Mouse (Mus musculus) CH12.LX (cell line): ENCODE data around the gene Celf2. TPM values are rescaled to one million over a fixed set of nuclear protein-coding genes. Genes with fewer than 3 reads are reported as not detected.

Experiments
- DNase-seq: peaks from one replicate; pipeline ENCODE4 v3.0.0-alpha.2; 2013; ENCODE audit errors: extremely low read depth
- H3K27ac ChIP-seq: 2 replicates; pipeline ENCODE4 v1.5.1; 2012; ENCODE audit warnings: low read depth, mild to moderate bottlenecking, control low read depth, moderate library complexity; ENCODE audit not compliant: insufficient read depth
- H3K27me3 ChIP-seq: replicated peaks from 2 replicates; pipeline ENCODE3; 2012; ENCODE audit warnings: inconsistent platforms
- H3K36me3 ChIP-seq, 2 experiments: replicated peaks in 1 of 2; 2 replicates each; pipeline versions ENCODE3 to v1.6.1; 2012; ENCODE audit warnings: inconsistent platforms in 1 of 2, low read length in 1 of 2, mild to moderate bottlenecking in 1 of 2, mixed read lengths in 1 of 2, moderate library complexity in 1 of 2; ENCODE audit not compliant: control insufficient read depth in 1 of 2, insufficient read depth in 1 of 2
- H3K4me1 ChIP-seq, 2 experiments: 2 replicates each; pipeline ENCODE4 v1.6.1; 2012; ENCODE audit warnings: inconsistent platforms in 1 of 2, moderate library complexity in 1 of 2; ENCODE audit not compliant: insufficient read depth in 2 of 2, control insufficient read depth in 1 of 2
- H3K4me2 ChIP-seq: 2 replicates; pipeline ENCODE4 v1.6.1; 2012; ENCODE audit warnings: low read depth, mild to moderate bottlenecking, control low read depth; ENCODE audit not compliant: poor library complexity, insufficient read depth, severe bottlenecking
- H3K4me3 ChIP-seq, 3 experiments: fragments of 150-350 bp in 1 of 3; sonication (generic) in 1 of 3; replicated peaks in 1 of 3; 2 replicates each; pipeline versions ENCODE3 to v1.5.1; 2011 to 2012; ENCODE audit warnings: low read depth in 2 of 3, low read length in 2 of 3, mild to moderate bottlenecking in 2 of 3, moderate library complexity in 2 of 3, control low read depth in 1 of 3, improper control_type of control experiment in 1 of 3, inconsistent platforms in 1 of 3, mixed read lengths in 1 of 3; ENCODE audit not compliant: poor library complexity in 1 of 3
- H3K79me2 ChIP-seq: replicated peaks from 2 replicates; pipeline ENCODE4 v1.6.1; 2012; ENCODE audit warnings: mild to moderate bottlenecking, moderate library complexity; ENCODE audit not compliant: control insufficient read depth, poor library complexity, insufficient read depth, severe bottlenecking; ENCODE audit errors: extremely low read depth
- H3K9ac ChIP-seq: 2 replicates; pipeline ENCODE4 v1.6.1; 2012; ENCODE audit warnings: low read depth, mild to moderate bottlenecking, control low read depth, moderate library complexity; ENCODE audit not compliant: insufficient read depth
- H3K9me3 ChIP-seq: replicated peaks from 2 replicates; pipeline ENCODE3; 2012; ENCODE audit warnings: low read length, inconsistent platforms, mixed read lengths
- BHLHE40 ChIP-seq: IDR thresholded peaks from 2 replicates; pipeline ENCODE4 v1.6.1; 2011; ENCODE audit warnings: mild to moderate bottlenecking, low read depth, low read length, improper control_type of control experiment
- CHD1 ChIP-seq: IDR thresholded peaks from 2 replicates; pipeline ENCODE4 v1.6.1; 2012; ENCODE audit warnings: low read depth, low read length, improper control_type of control experiment, inconsistent platforms
- CHD2 ChIP-seq: IDR thresholded peaks from 2 replicates; pipeline ENCODE4 v1.6.1; 2011; ENCODE audit warnings: low read length, improper control_type of control experiment
- CTCF ChIP-seq, 2 experiments: IDR thresholded peaks in 1 of 2; conservative IDR thresholded peaks in 1 of 2; 2 replicates each; pipeline ENCODE4 v1.5.1; 2011 to 2012; ENCODE audit warnings: low read depth in 2 of 2, low read length in 2 of 2, improper control_type of control experiment in 1 of 2, inconsistent platforms in 1 of 2, mild to moderate bottlenecking in 1 of 2, moderate library complexity in 1 of 2
- ELF1 ChIP-seq: IDR thresholded peaks from 2 replicates; pipeline ENCODE4 v1.6.1; 2014; ENCODE audit warnings: low read depth, mild to moderate bottlenecking, inconsistent platforms, low read length, improper control_type of control experiment
- EP300 ChIP-seq: IDR thresholded peaks from 2 replicates; pipeline ENCODE4 v1.6.1; 2011; ENCODE audit warnings: low read length, improper control_type of control experiment
- ETS1 ChIP-seq: conservative IDR thresholded peaks from 2 replicates; pipeline ENCODE4 v1.6.1; 2012; ENCODE audit warnings: low read depth, mild to moderate bottlenecking, inconsistent platforms, low read length, improper control_type of control experiment, moderate library complexity
- HCFC1 ChIP-seq: IDR thresholded peaks from 2 replicates; pipeline ENCODE4 v1.6.1; 2012; ENCODE audit warnings: low read depth, mild to moderate bottlenecking, inconsistent platforms, low read length, improper control_type of control experiment
- IRF4 ChIP-seq: IDR thresholded peaks from 2 replicates; pipeline ENCODE4 v1.6.1; 2014; ENCODE audit warnings: low read depth, mild to moderate bottlenecking, inconsistent platforms, low read length, improper control_type of control experiment
- KAT2A ChIP-seq: IDR thresholded peaks from 2 replicates; pipeline ENCODE4 v1.6.1; 2012; ENCODE audit warnings: low read length, improper control_type of control experiment, inconsistent platforms; ENCODE audit not compliant: insufficient replicate concordance
- MAFK ChIP-seq: IDR thresholded peaks from 2 replicates; pipeline ENCODE4 v1.6.1; 2011; ENCODE audit warnings: low read length, improper control_type of control experiment; ENCODE audit not compliant: insufficient replicate concordance
- MAX ChIP-seq: IDR thresholded peaks from 2 replicates; pipeline ENCODE4 v1.6.1; 2011; ENCODE audit warnings: low read length, improper control_type of control experiment
- MAZ ChIP-seq: IDR thresholded peaks from 2 replicates; pipeline ENCODE4 v1.6.1; 2012; ENCODE audit warnings: low read depth, mild to moderate bottlenecking, inconsistent platforms, low read length, improper control_type of control experiment, moderate library complexity
- MEF2A ChIP-seq: IDR thresholded peaks from 2 replicates; pipeline ENCODE4 v1.6.1; 2014; ENCODE audit warnings: low read depth, mild to moderate bottlenecking, inconsistent platforms, low read length, improper control_type of control experiment, borderline replicate concordance
- MXI1 ChIP-seq: IDR thresholded peaks from 2 replicates; pipeline ENCODE4 v1.6.1; 2011; ENCODE audit warnings: mild to moderate bottlenecking, low read depth, low read length, improper control_type of control experiment
- NELFE ChIP-seq: IDR thresholded peaks from 2 replicates; pipeline ENCODE4 v1.6.1; 2011; ENCODE audit warnings: low read depth, low read length, improper control_type of control experiment
- NRF1 ChIP-seq: IDR thresholded peaks from 2 replicates; pipeline ENCODE4 v1.6.1; 2014; ENCODE audit warnings: low read depth, mild to moderate bottlenecking, inconsistent platforms, low read length, improper control_type of control experiment, moderate library complexity
- PAX5 ChIP-seq: IDR thresholded peaks from 2 replicates; pipeline ENCODE4 v1.6.1; 2012; ENCODE audit warnings: low read length, inconsistent platforms, mixed read lengths
- POLR2A ChIP-seq: IDR thresholded peaks from 2 replicates; pipeline ENCODE4 v1.6.1; 2011; ENCODE audit warnings: low read depth, mild to moderate bottlenecking, improper control_type of control experiment, low read length
- RAD21 ChIP-seq: IDR thresholded peaks from 2 replicates; pipeline ENCODE4 v1.6.1; 2011; ENCODE audit warnings: low read depth, mild to moderate bottlenecking, low read length, improper control_type of control experiment, moderate library complexity
- RCOR1 ChIP-seq: conservative IDR thresholded peaks from 2 replicates; pipeline ENCODE4 v1.6.1; 2012; ENCODE audit warnings: low read depth, mild to moderate bottlenecking, inconsistent platforms, low read length, improper control_type of control experiment
- UBTF ChIP-seq: IDR thresholded peaks from 2 replicates; pipeline ENCODE4 v1.6.1; 2012; ENCODE audit warnings: low read depth, mild to moderate bottlenecking, inconsistent platforms, low read length, improper control_type of control experiment, moderate library complexity
- USF2 ChIP-seq: conservative IDR thresholded peaks from 2 replicates; pipeline ENCODE4 v1.6.1; 2011; ENCODE audit warnings: low read depth, low read length, improper control_type of control experiment
- ZKSCAN1 ChIP-seq: IDR thresholded peaks from 2 replicates; pipeline ENCODE4 v1.6.1; 2012; ENCODE audit warnings: low read depth, inconsistent platforms, low read length, improper control_type of control experiment, borderline replicate concordance
- ZMIZ1 ChIP-seq: IDR thresholded peaks from 2 replicates; pipeline ENCODE4 v1.6.1; 2012; ENCODE audit warnings: low read depth, mild to moderate bottlenecking, inconsistent platforms, low read length, improper control_type of control experiment
- ZNF384 ChIP-seq: IDR thresholded peaks from 2 replicates; pipeline ENCODE4 v1.6.1; 2012; ENCODE audit warnings: low read depth, low read length, improper control_type of control experiment, inconsistent platforms
- dilution Hi-C: fragments of 300-500 bp; cut with MboI; formaldehyde crosslinking; loops from 2 replicates; pipeline ENCODE4 v1.14.3; 2020; ENCODE audit warnings: low sequenced_read_pairs; ENCODE audit not compliant: extremely low pct_unique_long_range_greater_than_20kb, extremely low pct_ligation_motif_present
- in situ Hi-C: fragments of 300-500 bp; cut with MboI; formaldehyde crosslinking; loops from 3 replicates; pipeline ENCODE4 v1.14.3; 2019; ENCODE audit warnings: low sequenced_read_pairs, low pct_ligation_motif_present, low pct_unique_long_range_greater_than_20kb, mixed read lengths
- polyA plus RNA-seq: library from polyadenylated mRNA; unstranded; fragments of >175 nt; gene quantifications from 2 replicates; pipeline ENCODE4 v1.2.1, GENCODE M21; 2012; ENCODE audit warnings: low read depth; ENCODE audit not compliant: insufficient read length
- total RNA-seq, 2 experiments: library from RNA; depleted of rRNA; stranded (reverse); fragments of 300-350 nt in 1 of 2; fragments of >200 nt in 1 of 2; gene quantifications; 2 replicates each; pipeline ENCODE4 v1.2.3; 2012 to 2014

Gene Celf2
- total and polyA plus RNA-seq, 3 experiments: 51.0 to 143 (median 103) TPM

- no peak for TF ChIP-seq UBTF
- TF ChIP-seq MEF2A: no peak
- no peak for TF ChIP-seq HCFC1
- TF ChIP-seq USF2: no peak
- no peak for TF ChIP-seq ZNF384
- no peak for TF ChIP-seq CHD2
- no peak for TF ChIP-seq PAX5
- no peak for TF ChIP-seq IRF4
- no peak for TF ChIP-seq ETS1
- TF ChIP-seq BHLHE40: no peak
- no peak for TF ChIP-seq MAZ
- no peak for TF ChIP-seq KAT2A
- TF ChIP-seq ELF1: no peak
- TF ChIP-seq NRF1: no peak
- no peak for TF ChIP-seq CHD1
- TF ChIP-seq MXI1: no peak
- no peak for TF ChIP-seq MAFK
- TF ChIP-seq, all 38 proteins: peak for 0
- no peaks in the 10 kb centered on the region for H3K9me3 ChIP-seq
- no peaks in the 10 kb centered on the region for H3K27me3 ChIP-seq
- no peaks in the 10 kb centered on the region for H3K36me3 ChIP-seq
- dilution Hi-C loops: no loop called here
- no peaks in the 10 kb centered on the region for H3K4me1 ChIP-seq
- no peak for DNase-seq
- no peak overlapping the region for H3K4me3 ChIP-seq
- H3K27ac ChIP-seq: no peak overlapping the region
- H3K4me2 ChIP-seq: no peak overlapping the region
- in situ Hi-C loops: no loop called here
- H3K79me2 ChIP-seq: no peaks in the 10 kb centered on the region
- H3K9ac ChIP-seq: no peak overlapping the region
These were observed 254.0 kb downstream of the Celf2 start for GRCm38 (mm10) chr2:7255386-7255785.

GRCm38 (mm10) chr2:7250314-7250713 is 259.0 kb downstream of the Celf2 start:
- dilution Hi-C loops (no loop called here), in situ Hi-C loops (no loop called here)
- H3K27me3 ChIP-seq: no peaks in the 10 kb centered on the region
- peaks cover 0 to 12% of the 10 kb centered on the region in 2 experiments; a peak in 2 of 4 replicates for H3K4me1 ChIP-seq
- H3K79me2 ChIP-seq: no peaks in the 10 kb centered on the region
- H3K9me3 ChIP-seq: no peaks in the 10 kb centered on the region
- DNase-seq: no peak
- H3K4me3 ChIP-seq: no peak overlapping the region
- no peak overlapping the region for H3K27ac ChIP-seq
- no peak overlapping the region for H3K4me2 ChIP-seq
- TF ChIP-seq USF2 (no peak), NELFE (no peak), PAX5 (no peak), ZKSCAN1 (no peak), MEF2A (no peak), RCOR1 (no peak), UBTF (no peak), MAX (no peak), CTCF (conservative IDR thresholded peaks at IDR 0.05 in 1 of 2, IDR thresholded peaks at IDR 0.05 in 1 of 2; ENCODE audit: low read depth in 2 of 2, low read length in 2 of 2) (no peak), HCFC1 (no peak), ZNF384 (no peak), RAD21 (no peak), KAT2A (no peak), ZMIZ1 (no peak), MXI1 (no peak), MAZ (no peak), EP300 (no peak), BHLHE40 (no peak), POLR2A (no peak)
- no peaks in the 10 kb centered on the region for H3K36me3 ChIP-seq
- H3K9ac ChIP-seq: no peak overlapping the region
